12 mouse cellular contexts compared by ENCODE assay signal in genomic region chr7:24889431-24890220, GRCm38 (mm10). TPM values are rescaled to one million over a fixed set of nuclear protein-coding genes. Genes with fewer than 3 reads are reported as not detected.
DNase-seq lines count a peak whose midpoint lies in the region; ATAC-seq and TF ChIP-seq lines count a peak whose summit lies in the region.
"Had no signal": no experiment of that assay in that cellular context is flagged by ENCODE, and none has a peak within 500 bp of the region (broad histone marks: within the 10 kb centered on the region; RNA-seq: fewer than 3 reads in every experiment).

No protein-coding gene starts in this region.

- TF ChIP-seq CTCF in hindbrain, postnatal 0 days (IDR thresholded peaks at IDR 0.05; ENCODE audit: low read depth), result no peak
- no peak for TF ChIP-seq CTCF in left cerebral cortex, adult 2 months (IDR thresholded peaks at IDR 0.05)

- H3K27me3 ChIP-seq in hindbrain, embryonic 11.5 days (ENCODE audit: control insufficient read depth, insufficient read depth, low read length), result no peaks in the 10 kb centered on the region
- no peaks in the 10 kb centered on the region for H3K27me3 ChIP-seq in hindbrain, postnatal 0 days (ENCODE audit: insufficient read depth, low read length)
- no peaks in the 10 kb centered on the region for H3K27me3 ChIP-seq in embryonic facial prominence, embryonic 13.5 days

- 79% methylated on average over 6 of the region's 6 CpGs for WGBS in hindbrain, embryonic 11.5 days
- 77% methylated on average over 6 of the region's 6 CpGs for WGBS in hindbrain, postnatal 0 days
- 79% methylated on average over 6 of the region's 6 CpGs for WGBS in embryonic facial prominence, embryonic 13.5 days

- no peaks in the 10 kb centered on the region for H3K9me3 ChIP-seq in hindbrain, embryonic 11.5 days (ENCODE audit: control insufficient read depth, low read length)
- no peaks in the 10 kb centered on the region for H3K9me3 ChIP-seq in hindbrain, postnatal 0 days (ENCODE audit: low read length)
- H3K9me3 ChIP-seq in embryonic facial prominence, embryonic 13.5 days, result no peaks in the 10 kb centered on the region; the same call in 1 of the 2 replicates

- no peak overlapping the region for H3K4me2 ChIP-seq in hindbrain, embryonic 11.5 days (replicated peaks; ENCODE audit: low read depth, low read length)
- H3K4me2 ChIP-seq in hindbrain, postnatal 0 days (ENCODE audit: low read depth, low read length), result no peak overlapping the region
- H3K4me2 ChIP-seq in embryonic facial prominence, embryonic 13.5 days, result no peak overlapping the region

- peaks cover 10% of the 10 kb centered on the region for H3K4me1 ChIP-seq in hindbrain, embryonic 11.5 days (replicated peaks; ENCODE audit: control insufficient read depth, insufficient read depth, low read length)
- H3K4me1 ChIP-seq in hindbrain, postnatal 0 days (ENCODE audit: insufficient read depth, low read length), result peaks cover 15% of the 10 kb centered on the region
- peaks cover 28% of the 10 kb centered on the region for H3K4me1 ChIP-seq in embryonic facial prominence, embryonic 13.5 days

- no peak overlapping the region for H3K9ac ChIP-seq in hindbrain, embryonic 11.5 days (ENCODE audit: low read depth, low read length)
- H3K9ac ChIP-seq in hindbrain, postnatal 0 days (replicated peaks; ENCODE audit: low read length), result no peak overlapping the region
- no peak overlapping the region for H3K9ac ChIP-seq in embryonic facial prominence, embryonic 13.5 days

- no peak overlapping the region for H3K4me3 ChIP-seq in hindbrain, embryonic 11.5 days (ENCODE audit: low read depth, low read length)
- no peak overlapping the region for H3K4me3 ChIP-seq in hindbrain, postnatal 0 days (ENCODE audit: low read length)
- H3K4me3 ChIP-seq in embryonic facial prominence, embryonic 13.5 days, result no peak overlapping the region
- H3K4me3 ChIP-seq in left cerebral cortex, adult 2 months, result no peak overlapping the region

- intact Hi-C loops in left cerebral cortex, adult 2 months (cut with DNase I), result loop anchor here (1.0 to 10.0 kb wide), 4 partner anchors 15 to 203 kb away; partner anchors contain the start of genes Grik5 and Zfp574

- no peak for DNase-seq in hindbrain, embryonic 11.5 days (ENCODE audit: low spot score)
- DNase-seq in hindbrain, postnatal 0 days (ENCODE audit: low spot score), result no peak
- peak; percentile 53 for DNase-seq in A20 (ENCODE audit: low read depth, low spot score)
- peak; percentile 78 to 90 for DNase-seq in kidney, postnatal 25 days
- DNase-seq in left cerebral cortex, adult 2 months (ENCODE audit: extremely low spot score in 1 of 2, low spot score in 2 of 2), result no peak
- no peak for DNase-seq in frontal cortex, postnatal 14 days (ENCODE audit: low spot score in 2 of 2)
- DNase-seq in ovary, postnatal 10 days (ENCODE audit: low spot score), result no peak

- H3K27ac ChIP-seq in hindbrain, embryonic 11.5 days (ENCODE audit: low read depth, low read length), result 0 out of 2 replicates have a peak overlapping the region, but pooled peaks have one; percentile 24
- no peak overlapping the region for H3K27ac ChIP-seq in hindbrain, postnatal 0 days
- H3K27ac ChIP-seq in embryonic facial prominence, embryonic 13.5 days, result peak overlapping the region; percentile 35; the same call in 1 of the 2 replicates
- H3K27ac ChIP-seq in left cerebral cortex, adult 2 months, result no peak overlapping the region

- ATAC-seq in hindbrain, embryonic 11.5 days (ENCODE audit: low FRiP score), result no peak; the same call in 1 of the 2 replicates
- no peak for ATAC-seq in hindbrain, postnatal 0 days
- no peak for ATAC-seq in embryonic facial prominence, embryonic 13.5 days (ENCODE audit: insufficient number of reproducible peaks, insufficient read depth, low FRiP score, low TSS enrichment, low read depth)

- H3K36me3 ChIP-seq in hindbrain, embryonic 11.5 days (ENCODE audit: control insufficient read depth, insufficient read depth, low read length), result peaks cover 20% of the 10 kb centered on the region; the same call in 1 of the 2 replicates
- H3K36me3 ChIP-seq in hindbrain, postnatal 0 days (ENCODE audit: insufficient read depth, low read length), result peaks cover 34% of the 10 kb centered on the region
- peaks cover 59% of the 10 kb centered on the region for H3K36me3 ChIP-seq in embryonic facial prominence, embryonic 13.5 days

RNA-seq across cellular contexts. Expression of gene Rps19, which starts 5.5 kb away (rescaled TPM):
- polyA plus RNA-seq in hindbrain, embryonic 11.5 days (2014; fragmentation: Nextera tagmentation; extraction: Ambion mirVana), result 1,792 and 1,821 TPM in 2 replicates
- 483 and 611 TPM in 2 replicates for total RNA-seq in hindbrain, postnatal 0 days (2014; rRNA removed)
- 1,228 and 1,333 TPM in 2 replicates for polyA plus RNA-seq in hindbrain, postnatal 0 days (2015; fragmentation: Nextera tagmentation; extraction: Ambion mirVana)
- polyA plus RNA-seq in embryonic facial prominence, embryonic 13.5 days (2015; fragmentation: Nextera tagmentation; extraction: Ambion mirVana), result 2,967 and 3,152 TPM in 2 replicates
- total RNA-seq in left cerebral cortex, adult 2 months (2021), result 100 to 1,000 TPM; 488 to 501 TPM

RNA-seq across cellular contexts. Expression of gene Cd79a, which starts 7.6 kb away (rescaled TPM):
- 0.39 TPM in 1 of 2 replicates, not detected in the other for polyA plus RNA-seq in hindbrain, embryonic 11.5 days (2014; fragmentation: Nextera tagmentation; extraction: Ambion mirVana)
- 0.10 and 0.11 TPM in 2 replicates for total RNA-seq in hindbrain, postnatal 0 days (2014; rRNA removed)
- 0.63 and 0.93 TPM in 2 replicates for polyA plus RNA-seq in hindbrain, postnatal 0 days (2015; fragmentation: Nextera tagmentation; extraction: Ambion mirVana)
- 0.41 and 0.89 TPM in 2 replicates for polyA plus RNA-seq in embryonic facial prominence, embryonic 13.5 days (2015; fragmentation: Nextera tagmentation; extraction: Ambion mirVana)
- under 1 TPM; 0.37 to 0.38 TPM for total RNA-seq in left cerebral cortex, adult 2 months (2021)

RNA-seq across cellular contexts. Expression of gene Arhgef1, which starts 13.1 kb away (rescaled TPM):
- 43.0 and 46.4 TPM in 2 replicates for polyA plus RNA-seq in hindbrain, embryonic 11.5 days (2014; fragmentation: Nextera tagmentation; extraction: Ambion mirVana)
- 16.9 and 33.6 TPM in 2 replicates for total RNA-seq in hindbrain, postnatal 0 days (2014; rRNA removed)
- polyA plus RNA-seq in hindbrain, postnatal 0 days (2015; fragmentation: Nextera tagmentation; extraction: Ambion mirVana), result 33.9 and 39.0 TPM in 2 replicates
- 115 and 122 TPM in 2 replicates for polyA plus RNA-seq in embryonic facial prominence, embryonic 13.5 days (2015; fragmentation: Nextera tagmentation; extraction: Ambion mirVana)
- total RNA-seq in left cerebral cortex, adult 2 months (2021), result 10 to 100 TPM; 75.1 to 86.6 TPM

RNA-seq across cellular contexts. Expression of gene Dmrtc2, which starts 19.8 kb away (rescaled TPM):
- polyA plus RNA-seq in hindbrain, embryonic 11.5 days (2014; fragmentation: Nextera tagmentation; extraction: Ambion mirVana), result 0.14 TPM in 1 of 2 replicates, not detected in the other
- total RNA-seq in hindbrain, postnatal 0 days (2014; rRNA removed), result 1.7 TPM in 1 of 2 replicates, not detected in the other
- 0.10 and 0.18 TPM in 2 replicates for polyA plus RNA-seq in hindbrain, postnatal 0 days (2015; fragmentation: Nextera tagmentation; extraction: Ambion mirVana)
- polyA plus RNA-seq in embryonic facial prominence, embryonic 13.5 days (2015; fragmentation: Nextera tagmentation; extraction: Ambion mirVana), result not detected in 2 replicates
- total RNA-seq in left cerebral cortex, adult 2 months (2021), result not detected
- total RNA-seq: gastrocnemius, adult 8-10 months; layer of hippocampus, adult 8-10 months had no signal
- polyA plus RNA-seq: cortical plate, adult 2 months had no signal

RNA-seq across cellular contexts. Expression of gene Lypd4, which starts 19.9 kb away (rescaled TPM):
- polyA plus RNA-seq in hindbrain, embryonic 11.5 days (2014; fragmentation: Nextera tagmentation; extraction: Ambion mirVana), result not detected in 2 replicates
- not detected in 2 replicates for total RNA-seq in hindbrain, postnatal 0 days (2014; rRNA removed)
- not detected in 2 replicates for polyA plus RNA-seq in hindbrain, postnatal 0 days (2015; fragmentation: Nextera tagmentation; extraction: Ambion mirVana)
- polyA plus RNA-seq in embryonic facial prominence, embryonic 13.5 days (2015; fragmentation: Nextera tagmentation; extraction: Ambion mirVana), result not detected in 2 replicates
- not detected for total RNA-seq in left cerebral cortex, adult 2 months (2021)
- total RNA-seq: adrenal gland, postnatal 4 days; gastrocnemius, adult 8-10 months; layer of hippocampus, adult 8-10 months had no signal
- polyA plus RNA-seq: cortical plate, adult 2 months had no signal

Comparison
In these comparisons a context has a peak if more than half of its experiments do, and no peak if none do; other contexts are left out.
1. H3K27ac ChIP-seq: peak in hindbrain, embryonic 11.5 days (single experiment) and embryonic facial prominence, embryonic 13.5 days (single experiment); none in hindbrain, postnatal 0 days (single experiment) and left cerebral cortex, adult 2 months (single experiment).
2. DNase-seq: peak in A20 (single experiment) and kidney, postnatal 25 days (2 of 2); none in hindbrain, embryonic 11.5 days (single experiment), hindbrain, postnatal 0 days (single experiment), left cerebral cortex, adult 2 months (0 of 2), frontal cortex, postnatal 14 days (0 of 2) and ovary, postnatal 10 days (single experiment).